Mouse (Mus musculus): ENCODE data around the gene Nkd1.

DNA sequence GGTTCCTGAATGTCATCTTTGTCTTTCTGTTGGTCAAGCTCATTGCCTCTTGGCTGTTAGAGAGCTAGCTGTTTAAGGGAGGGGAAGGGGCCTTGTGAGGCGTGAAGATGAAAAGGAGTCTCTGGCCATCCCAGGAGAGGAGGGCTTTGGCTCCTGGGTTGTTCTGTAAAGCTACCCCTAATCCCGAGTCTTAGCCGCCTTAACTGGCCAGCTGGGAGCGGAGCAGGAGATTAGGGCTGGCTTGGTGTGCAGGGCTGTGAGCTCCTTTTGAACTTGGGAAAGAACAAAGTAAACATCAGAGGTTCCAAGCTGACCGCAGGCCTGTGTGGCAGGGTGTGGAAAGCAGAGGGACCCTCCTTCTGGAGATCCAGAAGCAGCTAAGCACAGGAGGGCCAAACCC is 53.8 kb downstream of the Nkd1 start:
- TF ChIP-seq CTCF (IDR thresholded peaks at IDR 0.05; ENCODE audit: low read depth, low read length) (no peak), POLR2A (IDR thresholded peaks at IDR 0.05; ENCODE audit: insufficient read depth, low read length) (no peak)
